Mouse (Mus musculus) stomach, postnatal 0 days (tissue): Measurements from ENCODE around the gene Col4a3.

Source experiments
- CTCF ChIP-seq: IDR thresholded peaks from 2 replicates; pipeline ENCODE4 v1.5.1; 2016; ENCODE audit warnings: antibody characterized with exemption, low read depth, mild to moderate bottlenecking, moderate library complexity
- EP300 ChIP-seq: optimal IDR thresholded peaks from 2 replicates; pipeline ENCODE3; 2016; ENCODE audit warnings: antibody characterized with exemption

DNA sequence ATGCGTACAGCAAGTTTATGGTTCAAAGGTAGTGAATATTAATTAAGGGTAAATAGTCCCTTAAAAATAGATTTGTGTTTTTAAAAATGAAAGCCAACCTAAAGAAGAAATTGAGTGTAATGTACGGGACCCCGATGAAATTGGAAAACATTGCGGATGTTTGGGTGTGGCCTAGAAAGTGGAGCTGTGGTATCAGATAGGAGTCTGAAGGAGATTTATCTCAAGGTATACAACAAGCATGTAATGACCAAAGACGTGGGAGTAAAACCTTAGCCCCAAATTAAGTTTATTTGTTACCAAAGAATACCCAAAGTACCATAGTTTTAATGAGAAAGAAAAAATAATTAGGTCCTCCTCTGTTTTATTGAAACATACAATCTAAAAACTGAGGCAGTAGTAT, 139.8 kb downstream of the Col4a3 start:
- TF ChIP-seq CTCF (no peak), EP300 (no peak)
